Mouse (Mus musculus): Measurements from ENCODE around the gene Ripply2. TPM values are rescaled to one million over a fixed set of nuclear protein-coding genes. Genes with fewer than 3 reads are reported as not detected.
"Not testable (repeated sequence)": the region's sequence is repeated elsewhere in the genome, so short reads cannot be mapped to it uniquely, and the experiment has no call there.

The Ripply2 gene
- not detected in 2 replicates for polyA plus RNA-seq (2012; rRNA removed)

DNA sequence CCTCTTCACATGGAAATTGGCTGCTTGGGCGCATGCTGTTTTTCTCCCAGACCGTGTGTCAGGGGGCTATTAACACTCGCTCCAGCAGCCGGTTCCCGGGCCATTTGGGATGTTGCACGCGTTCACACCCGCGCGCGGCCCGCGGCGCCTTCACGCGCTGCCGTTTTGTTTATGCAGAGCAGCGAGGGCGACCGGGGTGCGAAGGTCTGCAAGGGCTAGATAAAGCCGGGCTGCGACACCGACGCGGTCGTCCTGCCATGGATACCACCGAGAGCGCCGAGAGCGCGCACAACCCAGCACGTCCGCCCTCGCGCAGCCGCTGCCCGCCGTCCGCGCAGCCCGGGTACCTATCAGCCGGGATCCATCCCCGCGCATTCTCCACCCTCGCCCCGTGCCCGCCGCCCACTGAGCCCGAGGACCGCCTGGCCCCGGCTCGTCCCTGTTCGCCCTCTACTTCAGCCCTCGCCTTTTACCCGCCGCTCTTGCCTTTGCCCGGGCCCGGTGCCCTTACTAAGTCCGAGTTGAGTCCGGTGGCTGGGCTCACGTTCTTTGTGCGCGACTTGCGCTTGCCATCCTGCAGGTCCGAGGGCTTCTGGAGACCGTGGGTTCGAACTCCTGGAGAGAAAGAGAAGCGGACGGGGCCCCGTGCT is at the start of gene Ripply2:
Gene Ripply2, plus strand, starts transcription at position 250 of the 650 bp plus-strand sequence.
- Histone ChIP-seq H3K4me3 (replicated peaks; ENCODE audit: extremely low read depth, low read depth, low read length) (no peak within 1 kb of the TSS), H3K4me1 (ENCODE audit: control insufficient read depth, insufficient read depth, low read length) (no peaks in the 10 kb centered on the region)
- DNase-seq = no peak
- WGBS = 1% methylated on average over 71 of the region's 71 CpGs
- no peak for TF ChIP-seq POLR2A (IDR thresholded peaks at IDR 0.05; ENCODE audit: borderline replicate concordance, extremely low read depth, low read depth, low read length)
- TF ChIP-seq CTCF (IDR thresholded peaks at IDR 0.05; ENCODE audit: insufficient read depth, low read length) = no peak

DNA sequence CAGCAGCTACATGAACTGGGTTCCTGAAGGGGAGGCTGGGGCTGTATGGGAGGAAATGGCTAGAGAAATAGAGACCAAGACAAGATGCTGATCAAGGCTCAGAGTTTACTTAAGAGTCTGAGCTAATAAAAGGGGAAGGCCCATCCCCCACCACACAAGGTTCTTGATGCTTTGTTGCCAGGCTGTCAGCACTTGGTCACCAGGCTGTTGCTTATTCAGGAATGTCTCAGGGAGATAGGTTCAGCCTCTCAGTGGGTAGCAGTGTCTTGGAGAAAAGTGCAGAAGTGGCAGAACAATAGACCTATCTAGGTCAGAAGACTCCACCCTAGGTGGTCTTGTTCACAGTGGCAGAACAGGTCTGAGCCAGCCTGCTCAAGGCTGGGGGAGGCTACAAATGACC is 42.9 kb upstream of the Ripply2 start:
- H3K4me3 ChIP-seq (replicated peaks; ENCODE audit: extremely low read depth, low read depth, low read length); H3K4me1 ChIP-seq (ENCODE audit: control insufficient read depth, insufficient read depth, low read length); DNase-seq: not testable (repeated sequence)

DNA sequence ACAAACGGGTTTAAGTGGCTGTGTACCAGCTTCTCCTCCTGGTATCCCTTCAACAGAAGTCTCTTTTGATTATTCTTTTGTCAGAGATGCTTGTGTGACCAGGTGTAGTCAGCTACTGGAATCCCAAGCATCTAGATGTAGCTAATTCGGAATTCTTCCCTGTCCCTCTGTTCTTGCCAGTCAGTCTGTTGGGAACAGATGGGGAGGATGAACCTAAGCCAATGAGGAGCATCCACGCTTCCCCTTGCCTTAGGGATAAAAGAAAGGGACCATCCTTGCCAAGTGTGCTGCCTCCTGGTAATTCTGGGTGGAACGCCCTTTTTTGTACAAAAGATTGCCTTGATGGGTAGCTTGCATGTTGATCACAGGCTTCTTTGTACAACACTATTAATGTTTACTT is 41.8 kb upstream of the Ripply2 start:
- no peaks in the 10 kb centered on the region for H3K4me1 ChIP-seq (ENCODE audit: control insufficient read depth, insufficient read depth, low read length)
- no peak overlapping the region for H3K4me3 ChIP-seq (replicated peaks; ENCODE audit: extremely low read depth, low read depth, low read length)
- no peak for DNase-seq
- TF ChIP-seq CTCF (IDR thresholded peaks at IDR 0.05; ENCODE audit: insufficient read depth, low read length) = no peak
- no peak for TF ChIP-seq POLR2A (IDR thresholded peaks at IDR 0.05; ENCODE audit: borderline replicate concordance, extremely low read depth, low read depth, low read length)
- WGBS = 58% methylated on average over 4 of the region's 4 CpGs

DNA sequence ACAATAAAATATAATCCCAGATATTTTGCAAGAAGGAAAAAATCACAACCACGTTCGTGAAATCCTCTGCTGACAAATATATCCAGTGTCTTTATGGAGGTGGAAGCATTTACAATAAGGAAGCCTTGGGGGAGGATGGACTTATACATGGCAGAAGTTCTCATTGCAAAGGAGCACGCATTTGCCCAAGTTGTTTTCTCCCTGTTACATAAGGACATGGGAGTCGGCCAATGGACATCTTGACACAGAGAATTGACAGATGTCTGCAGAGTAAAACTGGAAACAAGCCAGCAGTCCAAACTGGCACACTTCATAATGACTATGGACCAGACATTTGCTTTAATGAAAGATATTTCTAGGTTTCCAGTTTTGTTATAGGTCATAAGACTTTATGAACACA is 38.4 kb upstream of the Ripply2 start:
- 68% methylated on average over 4 of the region's 4 CpGs for WGBS
- DNase-seq = no peak
- no peaks in the 10 kb centered on the region for H3K4me1 ChIP-seq (ENCODE audit: control insufficient read depth, insufficient read depth, low read length)
- no peak overlapping the region for H3K4me3 ChIP-seq (replicated peaks; ENCODE audit: extremely low read depth, low read depth, low read length)
- TF ChIP-seq POLR2A (IDR thresholded peaks at IDR 0.05; ENCODE audit: borderline replicate concordance, extremely low read depth, low read depth, low read length) = no peak

DNA sequence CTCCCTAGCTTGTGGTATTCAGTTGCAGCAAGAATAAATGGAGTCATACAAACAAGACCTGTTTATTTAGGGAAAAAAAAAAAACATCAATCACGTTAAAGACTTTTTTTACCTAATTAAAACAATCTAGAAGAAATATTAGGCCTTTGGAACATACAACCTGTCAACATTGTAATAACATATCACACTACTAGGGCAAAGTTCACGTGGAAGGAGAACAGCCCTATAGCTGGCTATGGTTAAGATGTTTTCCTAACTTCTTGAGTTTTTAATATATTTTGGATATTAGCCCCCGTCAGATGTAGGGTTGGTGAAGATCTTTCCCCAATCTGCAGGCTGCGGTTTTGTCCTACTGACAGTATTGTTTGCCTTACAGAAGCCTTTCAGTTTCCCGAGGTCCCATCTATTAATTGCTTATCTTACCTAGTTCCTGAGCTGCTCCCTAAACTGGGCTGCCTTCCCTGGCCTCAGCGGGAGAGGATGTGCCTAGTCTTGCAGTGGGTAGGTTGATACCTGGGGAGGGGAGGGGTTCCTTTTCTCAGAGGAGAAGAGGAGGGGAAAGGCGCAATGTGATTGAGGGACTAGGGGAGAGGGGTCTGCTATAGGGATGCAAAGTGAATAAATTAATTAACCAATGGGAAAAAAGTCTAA is 37.0 kb upstream of the Ripply2 start:
- DNase-seq = no peak
- 42% methylated on average over 7 of the region's 7 CpGs for WGBS
- TF ChIP-seq CTCF (IDR thresholded peaks at IDR 0.05; ENCODE audit: insufficient read depth, low read length) = no peak
- TF ChIP-seq POLR2A (IDR thresholded peaks at IDR 0.05; ENCODE audit: borderline replicate concordance, extremely low read depth, low read depth, low read length) = no peak
- no peaks in the 10 kb centered on the region for H3K4me1 ChIP-seq (ENCODE audit: control insufficient read depth, insufficient read depth, low read length)
- no peak overlapping the region for H3K4me3 ChIP-seq (replicated peaks; ENCODE audit: extremely low read depth, low read depth, low read length)

DNA sequence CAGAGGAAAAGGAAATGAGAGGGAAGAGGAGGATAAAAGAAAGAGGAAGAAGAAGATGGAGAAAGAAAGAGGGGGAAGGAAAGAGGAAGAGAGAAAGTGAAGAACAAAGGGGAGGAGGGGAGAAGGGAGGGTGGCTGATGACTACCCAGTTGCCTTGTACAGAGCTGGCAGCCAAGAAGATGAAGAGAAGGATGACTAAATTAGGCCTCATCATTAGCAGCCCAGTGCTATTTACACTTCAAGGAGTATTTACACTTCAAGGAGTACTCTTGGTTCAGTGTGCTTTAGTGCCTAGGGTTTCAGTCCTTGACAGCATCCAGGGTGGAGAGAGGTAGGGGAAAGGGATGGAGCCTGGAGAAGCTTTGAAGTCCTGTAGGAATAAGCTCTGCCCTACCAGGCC is 35.3 kb upstream of the Ripply2 start:
- H3K4me3 ChIP-seq (replicated peaks; ENCODE audit: extremely low read depth, low read depth, low read length) = no peak overlapping the region
- TF ChIP-seq CTCF (IDR thresholded peaks at IDR 0.05; ENCODE audit: insufficient read depth, low read length) (no peak), POLR2A (IDR thresholded peaks at IDR 0.05; ENCODE audit: borderline replicate concordance, extremely low read depth, low read depth, low read length) (no peak)
- no peaks in the 10 kb centered on the region for H3K4me1 ChIP-seq (ENCODE audit: control insufficient read depth, insufficient read depth, low read length)
- no peak for DNase-seq

DNA sequence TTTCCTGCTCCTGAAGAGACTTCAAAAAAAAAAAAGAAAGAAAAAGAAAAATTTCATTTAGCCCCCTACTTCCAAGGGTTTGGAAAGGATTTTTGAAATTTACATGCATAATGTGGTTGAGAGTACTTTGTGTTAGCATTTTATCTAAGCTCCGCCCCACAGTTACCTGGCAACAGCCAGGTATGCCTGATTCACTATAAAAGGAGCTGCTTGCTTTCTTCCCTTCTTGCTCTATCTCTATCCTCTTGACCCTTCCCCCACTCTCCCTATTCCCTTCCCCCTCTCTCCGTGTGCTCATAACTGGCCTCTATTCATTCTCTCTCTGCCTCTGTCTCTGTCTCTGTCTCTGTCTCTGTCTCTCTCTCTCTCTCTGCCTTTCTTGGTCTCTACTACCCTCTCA is 34.4 kb upstream of the Ripply2 start:
- 52% methylated on average over 2 of the region's 2 CpGs for WGBS

DNA sequence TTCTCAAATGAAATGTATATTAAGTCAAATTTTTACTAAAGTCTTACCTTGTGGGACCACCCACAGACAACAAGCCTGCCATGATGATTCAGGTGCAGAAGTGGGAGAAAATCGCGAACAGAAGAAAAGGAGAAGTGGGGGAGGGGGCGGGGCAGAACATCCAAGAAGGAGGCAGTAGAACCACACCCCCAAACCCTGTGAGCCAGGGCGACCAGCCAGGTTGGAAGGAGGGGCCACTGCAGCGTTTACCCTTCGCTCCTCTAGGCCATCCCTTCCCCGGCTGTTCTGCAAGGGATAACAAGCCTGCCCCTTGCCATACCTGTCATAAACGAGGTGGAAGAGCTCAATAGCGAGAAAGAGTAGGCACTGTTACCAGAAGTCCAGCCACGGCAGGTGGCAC is 33.8 kb upstream of the Ripply2 start:
- no peak for DNase-seq
- TF ChIP-seq POLR2A (IDR thresholded peaks at IDR 0.05; ENCODE audit: borderline replicate concordance, extremely low read depth, low read depth, low read length) = no peak
- TF ChIP-seq CTCF (IDR thresholded peaks at IDR 0.05; ENCODE audit: insufficient read depth, low read length) = no peak
- H3K4me1 ChIP-seq (ENCODE audit: control insufficient read depth, insufficient read depth, low read length) = no peaks in the 10 kb centered on the region
- no peak overlapping the region for H3K4me3 ChIP-seq (replicated peaks; ENCODE audit: extremely low read depth, low read depth, low read length)
- 20% methylated on average over 10 of the region's 10 CpGs for WGBS

More for the DNA sequence above, 34.4 kb upstream of the Ripply2 start:
- H3K4me3 ChIP-seq (replicated peaks; ENCODE audit: extremely low read depth, low read depth, low read length) = no peak overlapping the region
- no peaks in the 10 kb centered on the region for H3K4me1 ChIP-seq (ENCODE audit: control insufficient read depth, insufficient read depth, low read length)
- TF ChIP-seq POLR2A (IDR thresholded peaks at IDR 0.05; ENCODE audit: borderline replicate concordance, extremely low read depth, low read depth, low read length) (no peak), CTCF (IDR thresholded peaks at IDR 0.05; ENCODE audit: insufficient read depth, low read length) (no peak)
- DNase-seq = no peak

DNA sequence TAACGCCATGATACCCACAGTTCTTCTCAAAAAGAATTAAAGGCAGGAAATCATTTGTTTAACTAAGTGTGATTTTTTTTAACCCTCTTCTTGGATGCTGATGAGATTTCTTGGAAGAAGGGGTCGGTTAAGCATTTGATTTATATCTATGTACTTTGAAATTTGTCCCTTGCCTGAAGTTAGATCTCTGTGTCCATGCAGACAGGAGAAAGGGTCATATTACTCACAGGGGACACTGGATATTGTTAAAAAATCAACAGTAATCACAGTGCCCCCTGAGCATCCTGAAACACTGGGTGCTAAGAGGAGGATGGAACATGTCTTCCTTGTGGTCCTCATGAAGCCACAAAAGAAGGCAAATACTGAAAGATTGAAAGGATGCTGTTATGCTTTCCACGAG is 30.8 kb upstream of the Ripply2 start:
- no peak overlapping the region for H3K4me3 ChIP-seq (replicated peaks; ENCODE audit: extremely low read depth, low read depth, low read length)
- no peaks in the 10 kb centered on the region for H3K4me1 ChIP-seq (ENCODE audit: control insufficient read depth, insufficient read depth, low read length)
- TF ChIP-seq POLR2A (IDR thresholded peaks at IDR 0.05; ENCODE audit: borderline replicate concordance, extremely low read depth, low read depth, low read length) = no peak
- TF ChIP-seq CTCF (IDR thresholded peaks at IDR 0.05; ENCODE audit: insufficient read depth, low read length) = no peak
- DNase-seq = no peak
- 54% methylated on average over 3 of the region's 3 CpGs for WGBS

DNA sequence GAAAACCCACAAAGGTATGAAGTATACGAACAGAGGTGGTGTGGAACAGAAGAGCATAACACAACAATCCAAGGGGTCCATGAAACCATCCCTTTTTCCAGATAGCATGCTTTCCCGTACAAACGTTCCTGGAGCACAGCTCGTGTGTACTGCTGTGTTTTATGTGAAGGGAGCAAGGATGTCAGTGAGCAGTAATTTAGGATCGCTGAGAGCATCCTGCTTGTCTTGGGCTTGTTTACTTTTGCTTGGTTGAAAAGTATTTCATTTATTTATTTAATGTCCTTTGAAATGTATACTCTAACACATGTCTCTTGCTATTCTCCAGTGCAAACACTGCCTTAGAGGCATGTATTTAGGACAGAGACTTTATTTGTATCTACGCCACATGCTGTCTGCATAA is 30.2 kb upstream of the Ripply2 start:
- DNase-seq = no peak
- TF ChIP-seq POLR2A (IDR thresholded peaks at IDR 0.05; ENCODE audit: borderline replicate concordance, extremely low read depth, low read depth, low read length) (no peak), CTCF (IDR thresholded peaks at IDR 0.05; ENCODE audit: insufficient read depth, low read length) (no peak)
- no peaks in the 10 kb centered on the region for H3K4me1 ChIP-seq (ENCODE audit: control insufficient read depth, insufficient read depth, low read length)
- H3K4me3 ChIP-seq (replicated peaks; ENCODE audit: extremely low read depth, low read depth, low read length) = no peak overlapping the region
- WGBS = 42% methylated on average over 6 of the region's 6 CpGs

All from lung, adult 2 months (tissue).